Mouse (Mus musculus) thymus, adult 2 months (tissue): ENCODE results near the gene Snx14. TPM values are rescaled to one million over a fixed set of nuclear protein-coding genes. Genes with fewer than 3 reads are reported as not detected.

Source experiments
- DNase-seq: peaks from one replicate; pipeline ENCODE4 v3.0.0; 2021
- H3K27ac ChIP-seq: fragments of 200-500 bp; 2 replicates; pipeline ENCODE4 v1.5.1; 2012; ENCODE audit warnings: low read length, control low read depth; ENCODE audit not compliant: control insufficient read depth, insufficient read depth
- H3K27me3 ChIP-seq: fragments of 200-500 bp; 2 replicates; pipeline ENCODE4 v1.6.1; 2012; ENCODE audit warnings: mild to moderate bottlenecking, low read length, moderate library complexity, mixed read lengths; ENCODE audit not compliant: control insufficient read depth, insufficient read depth
- H3K36me3 ChIP-seq: fragments of 200-500 bp; 2 replicates; pipeline ENCODE4 v1.6.1; 2012; ENCODE audit warnings: mild to moderate bottlenecking, low read length, moderate library complexity; ENCODE audit not compliant: control insufficient read depth, insufficient read depth
- H3K4me1 ChIP-seq: fragments of 200-500 bp; replicated peaks from 2 replicates; pipeline ENCODE4 v1.6.1; 2012; ENCODE audit warnings: low read length; ENCODE audit not compliant: control insufficient read depth, insufficient read depth
- H3K4me3 ChIP-seq: fragments of 200-500 bp; 2 replicates; pipeline ENCODE4 v1.5.1; 2012; ENCODE audit warnings: mild to moderate bottlenecking, low read length, control low read depth, moderate library complexity; ENCODE audit not compliant: control insufficient read depth, insufficient read depth
- CTCF ChIP-seq: fragments of 200-500 bp; IDR thresholded peaks from 2 replicates; pipeline ENCODE4 v1.5.1; 2012; ENCODE audit warnings: mild to moderate bottlenecking, control low read depth, low read length, moderate library complexity, borderline replicate concordance; ENCODE audit not compliant: control insufficient read depth, poor library complexity, insufficient read depth; ENCODE audit errors: extremely low read depth
- POLR2A ChIP-seq: fragments of 200-500 bp; IDR thresholded peaks from 2 replicates; pipeline ENCODE4 v1.6.1; 2012; ENCODE audit warnings: mild to moderate bottlenecking, low read length, control low read depth, moderate library complexity; ENCODE audit not compliant: control insufficient read depth, poor library complexity, insufficient read depth; ENCODE audit errors: extremely low read depth
- WGBS: fragments of 180-500 bp; shearing (Covaris S2); methylation state at CpG from one replicate; pipeline ENCODE4 v1.1.7; 2018; 5-methylcytosine and 5-hydroxymethylcytosine counted together
- polyA plus RNA-seq: library from polyadenylated mRNA; depleted of rRNA; stranded (reverse); fragments of >200 nt; gene quantifications from 2 replicates; pipeline ENCODE4 v1.2.3, GENCODE M21; 2012

Snx14 gene
- polyA plus RNA-seq, 1 experiment: 10.6 TPM

- Histone ChIP-seq H3K4me3 (no peak overlapping the region), H3K36me3 (no peaks in the 10 kb centered on the region), H3K4me1 (peaks cover 2% of the 10 kb centered on the region), H3K27ac (no peak overlapping the region), H3K27me3 (no peaks in the 10 kb centered on the region)
- no peak for TF ChIP-seq CTCF
- TF ChIP-seq POLR2A: no peak
- no peak for DNase-seq
- 91% methylated on average over 7 of the region's 7 CpGs for WGBS
These were observed 96.5 kb downstream of the Snx14 start for GRCm38 (mm10) chr9:88342241-88342640.

- TF ChIP-seq POLR2A (no peak), CTCF (no peak)
- Histone ChIP-seq H3K36me3 (no peaks in the 10 kb centered on the region), H3K4me1 (no peaks in the 10 kb centered on the region), H3K27ac (no peak overlapping the region), H3K27me3 (no peaks in the 10 kb centered on the region), H3K4me3 (no peak overlapping the region)
- 92% methylated on average over 3 of the region's 3 CpGs for WGBS
- no peak for DNase-seq
These were observed 97.9 kb downstream of the Snx14 start for GRCm38 (mm10) chr9:88340819-88341218.

DNA sequence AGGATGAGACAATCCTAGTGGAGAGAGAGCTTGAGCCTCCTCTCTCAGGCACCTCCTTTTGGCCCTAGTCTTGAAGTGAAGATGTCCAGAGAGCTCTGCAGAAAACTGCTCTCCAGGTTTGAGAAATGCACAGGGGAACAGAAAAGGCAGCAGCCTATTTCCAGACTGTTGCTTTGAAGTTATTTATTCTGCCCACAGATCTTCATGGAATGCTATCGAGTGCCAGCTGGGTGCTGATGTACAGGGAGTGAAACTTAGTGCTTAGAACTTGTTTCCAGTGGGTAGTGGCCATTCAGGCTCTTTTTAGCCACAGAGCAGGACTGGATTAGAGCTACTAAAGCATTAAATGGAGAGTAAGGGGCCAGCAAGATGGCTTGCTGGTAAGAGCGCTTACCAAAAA, 102.9 kb downstream of the Snx14 start:
- Histone ChIP-seq H3K36me3 (no peaks in the 10 kb centered on the region), H3K4me3 (no peak overlapping the region), H3K27me3 (no peaks in the 10 kb centered on the region), H3K27ac (no peak overlapping the region), H3K4me1 (no peaks in the 10 kb centered on the region)
- TF ChIP-seq POLR2A (no peak), CTCF (no peak)
- no peak for DNase-seq
- WGBS: 77% methylated on average over 1 of the region's 2 CpGs

DNA sequence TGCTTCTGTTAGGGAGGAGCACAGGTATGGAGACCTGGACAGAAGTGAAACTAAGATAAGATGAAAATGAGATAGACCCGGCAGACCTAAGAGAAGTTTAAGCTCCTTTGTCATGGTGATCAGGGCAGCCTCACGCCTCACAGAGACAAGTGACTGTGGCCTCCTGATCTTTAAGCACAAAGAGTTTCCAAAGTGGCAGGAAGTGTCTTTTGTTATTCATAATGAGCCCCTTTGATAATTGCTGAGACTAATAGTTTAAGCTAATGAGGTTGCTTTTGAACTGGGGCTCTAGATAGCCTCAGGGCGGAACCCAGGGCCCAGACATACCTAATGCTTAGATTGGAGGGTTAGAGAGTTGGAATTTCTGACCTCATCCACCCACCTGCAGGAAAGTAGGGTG, 106.3 kb downstream of the Snx14 start:
- H3K27ac ChIP-seq: no peak overlapping the region
- H3K27me3 ChIP-seq: peaks cover under 1% of the 10 kb centered on the region; the same call in 1 of the 2 replicates
- TF ChIP-seq POLR2A: no peak
- TF ChIP-seq CTCF: no peak
- WGBS: 74% methylated on average over 3 of the region's 3 CpGs
- peaks cover 3% of the 10 kb centered on the region; the same call in 1 of the 2 replicates for H3K4me1 ChIP-seq
- no peak for DNase-seq
- H3K4me3 ChIP-seq: no peak overlapping the region
- no peaks in the 10 kb centered on the region for H3K36me3 ChIP-seq

- peaks cover 6% of the 10 kb centered on the region; the same call in 1 of the 2 replicates for H3K4me1 ChIP-seq
- no peak for DNase-seq
- H3K27me3 ChIP-seq: peaks cover 8% of the 10 kb centered on the region
- H3K4me3 ChIP-seq: no peak overlapping the region
- H3K27ac ChIP-seq: no peak overlapping the region
- WGBS: 69% methylated on average over 3 of the region's 3 CpGs
- H3K36me3 ChIP-seq: no peaks in the 10 kb centered on the region
- TF ChIP-seq POLR2A (no peak), CTCF (no peak)
These were observed 108.4 kb downstream of the Snx14 start for GRCm38 (mm10) chr9:88330316-88330715.

GRCm38 (mm10) chr9:88329166-88329748, 109.5 kb downstream of the Snx14 start:
- DNase-seq: peak; percentile 7
- Histone ChIP-seq H3K27ac (no peak overlapping the region), H3K4me3 (no peak overlapping the region), H3K27me3 (peaks cover 8% of the 10 kb centered on the region), H3K36me3 (no peaks in the 10 kb centered on the region), H3K4me1 (peaks cover 6% of the 10 kb centered on the region; the same call in 1 of the 2 replicates)
- WGBS: 25% methylated on average over 10 of the region's 10 CpGs
- TF ChIP-seq CTCF: no peak
- TF ChIP-seq POLR2A: no peak
